Mouse (Mus musculus): Measurements from ENCODE around the gene Olfr635.
"Not testable (repeated sequence)": the region's sequence is repeated elsewhere in the genome, so short reads cannot be mapped to it uniquely, and the experiment has no call there.

Olfr635 gene

DNA sequence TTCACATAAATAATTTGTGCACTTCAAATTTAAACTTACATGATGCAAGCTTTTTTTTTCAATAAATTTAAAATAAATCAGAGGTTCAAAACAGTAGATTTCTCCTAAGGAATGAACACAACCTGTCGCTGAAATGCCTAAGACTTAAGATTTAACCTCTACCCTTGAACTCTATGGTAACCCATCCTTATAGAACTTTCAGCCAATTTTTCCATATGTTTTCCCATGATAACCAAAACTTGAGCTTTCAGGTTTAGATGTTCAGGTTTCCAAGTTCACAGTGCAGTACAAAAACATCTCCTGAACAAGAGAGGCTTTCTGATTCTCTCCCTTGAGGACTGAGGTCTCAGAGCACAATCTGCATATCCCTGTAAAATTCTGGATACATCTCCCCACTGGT is at the start of gene Olfr635:
TSS of gene Olfr635 (plus strand) at position 301 of the 400 bp plus-strand sequence.
- no peak for DNase-seq (ENCODE audit: low spot score)

DNA sequence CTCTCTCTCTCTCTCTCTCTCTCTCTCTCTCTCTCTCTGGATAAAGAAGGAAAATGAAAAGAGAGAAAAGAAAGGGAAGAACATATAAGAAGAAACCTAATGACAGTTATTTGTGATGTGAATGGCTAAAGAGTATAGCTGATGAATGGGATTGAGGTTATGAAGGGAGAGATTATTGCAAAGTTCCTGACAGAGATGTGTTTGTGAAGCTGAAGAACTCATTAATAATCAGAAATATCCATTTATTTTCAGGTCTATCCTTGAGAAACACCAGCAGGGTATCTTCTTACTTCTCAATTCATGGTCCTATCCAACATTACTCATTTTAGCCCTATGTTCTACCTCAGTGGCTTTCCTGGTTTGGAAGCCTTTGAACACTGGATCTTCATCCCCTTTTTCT is 42.4 kb upstream of the Olfr635 start, which contains the start of gene Olfr631:
TSS of gene Olfr631 (plus strand) at position 301 of the 400 bp plus-strand sequence.
- DNase-seq (ENCODE audit: low spot score), result no peak

DNA sequence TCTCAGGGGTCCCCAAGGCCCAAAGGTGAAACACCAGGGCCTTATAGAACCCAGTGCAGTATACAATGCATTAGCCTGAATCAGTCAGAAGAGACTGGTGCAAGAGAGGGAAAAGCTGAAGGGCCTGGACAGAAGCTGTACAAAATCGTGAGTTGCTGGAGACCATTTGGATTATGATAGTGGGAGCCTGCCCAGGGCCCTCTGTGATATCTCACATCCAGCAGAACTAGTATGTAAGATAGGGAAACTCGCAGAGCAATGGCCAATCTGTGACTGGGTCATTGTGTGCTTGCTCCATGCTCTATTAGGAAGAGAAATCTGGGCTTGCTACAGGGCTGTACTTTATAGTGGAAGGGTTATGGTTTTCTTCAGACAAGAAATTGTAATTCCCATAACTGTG is 36.7 kb upstream of the Olfr635 start, which contains the start of gene Olfr632:
TSS of gene Olfr632 (plus strand) at position 84 of the 400 bp plus-strand sequence.
- DNase-seq (ENCODE audit: low spot score), result no peak

DNA sequence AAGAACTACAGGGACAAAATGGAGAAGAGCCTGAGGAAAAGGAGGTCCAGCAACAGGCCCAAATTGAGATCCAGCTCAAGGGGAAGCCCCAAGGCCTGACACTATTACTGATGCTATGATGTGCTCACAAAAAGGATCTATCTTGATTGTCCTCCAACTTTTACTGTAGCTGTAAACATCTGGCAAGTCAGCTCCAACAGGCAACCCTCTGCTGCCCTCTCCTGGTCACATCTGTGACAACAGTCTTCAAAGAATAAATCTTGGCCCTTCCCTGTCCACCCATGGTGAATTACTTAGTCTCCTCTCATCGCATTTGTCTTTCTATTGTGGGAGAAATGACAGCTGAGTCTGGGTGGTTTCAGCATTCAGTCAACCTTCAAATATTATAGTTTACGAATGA is 28.2 kb upstream of the Olfr635 start:
- peak; percentile 50 for DNase-seq (ENCODE audit: low spot score)

DNA sequence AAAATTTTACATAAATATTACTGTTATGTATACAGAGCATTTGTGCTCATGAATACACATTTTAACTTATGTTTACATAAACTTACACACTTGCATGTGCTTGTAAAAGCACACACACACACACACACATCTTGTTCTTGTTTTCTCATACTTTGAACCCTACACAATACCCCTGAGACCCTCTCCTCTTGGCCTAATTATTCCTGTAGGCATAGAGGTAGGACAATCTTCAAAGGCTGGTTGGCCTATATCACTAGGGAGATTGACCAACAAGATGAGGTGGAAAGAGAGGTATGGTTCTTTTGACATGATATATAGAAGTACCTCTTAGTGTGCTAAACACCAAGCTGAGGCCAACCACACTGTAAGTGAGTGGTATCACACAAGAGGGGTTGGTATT is 26.8 kb upstream of the Olfr635 start, which contains the start of gene Olfr633:
TSS of gene Olfr633 (plus strand) at position 301 of the 400 bp plus-strand sequence.
- DNase-seq (ENCODE audit: low spot score), result no peak

DNA sequence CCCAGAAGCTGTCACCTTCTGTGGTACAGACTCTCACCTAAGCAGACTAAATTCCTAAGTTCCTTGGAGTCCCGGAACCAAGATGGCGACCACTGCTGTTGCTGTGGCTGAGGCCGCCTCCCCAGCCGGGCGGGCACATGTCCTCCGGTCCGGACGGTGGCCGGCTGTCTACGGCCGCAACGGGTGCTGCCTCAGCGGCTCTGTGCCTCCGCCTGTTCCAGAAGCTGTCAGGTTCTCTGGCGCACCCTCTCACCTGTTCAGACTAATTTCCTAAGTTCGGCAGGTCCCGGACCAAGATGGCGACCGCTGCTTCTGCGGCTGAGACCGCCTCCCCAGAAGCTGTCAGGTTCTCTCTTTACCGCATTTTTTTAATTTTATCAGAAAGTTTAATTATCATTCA is 4.1 kb upstream of the Olfr635 start:
- not testable (repeated sequence) for DNase-seq (ENCODE audit: low spot score)

DNA sequence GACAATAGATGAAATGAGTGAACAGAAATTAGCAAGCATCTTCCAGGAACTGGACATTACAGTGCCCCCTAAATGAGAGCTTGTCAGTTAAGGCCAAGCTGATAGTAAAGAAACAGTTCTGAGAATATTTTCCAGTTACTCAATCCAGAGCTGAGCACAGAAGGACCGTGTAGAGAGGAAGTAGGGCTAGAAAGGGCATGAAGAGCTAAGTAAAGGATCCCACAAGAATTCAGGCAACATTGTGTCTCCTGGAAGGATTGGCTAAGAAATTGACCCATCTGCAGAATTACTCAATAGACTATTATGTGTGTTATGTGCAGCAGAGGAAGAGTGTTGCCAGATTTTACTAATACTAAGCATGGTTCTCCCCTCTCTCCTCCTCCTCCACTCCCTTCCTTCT is 830 bp downstream of the Olfr635 start:
- no peak for DNase-seq (ENCODE audit: low spot score)

DNA sequence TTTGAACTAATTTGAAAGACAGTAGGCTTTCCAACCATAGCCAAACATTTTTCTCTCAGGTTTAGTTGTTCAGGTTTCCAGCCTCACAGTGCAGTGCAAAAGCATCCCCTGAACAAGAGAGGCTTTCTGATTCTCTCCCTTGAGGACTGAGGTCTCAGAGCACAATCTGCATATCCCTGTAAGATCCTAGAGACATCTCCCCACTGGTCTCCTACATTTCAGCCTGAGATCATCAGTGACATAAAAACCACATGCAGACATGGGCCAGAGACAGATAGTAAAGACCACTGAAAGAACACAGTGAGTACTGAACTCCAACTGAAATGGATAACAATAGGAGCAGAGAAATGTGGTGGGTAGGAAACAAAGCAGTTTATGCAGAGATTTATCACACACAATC is 27.5 kb downstream of the Olfr635 start, which contains the start of gene Olfr638:
TSS of gene Olfr638 (plus strand) at position 301 of the 400 bp plus-strand sequence.
- no peak for DNase-seq (ENCODE audit: low spot score)

DNA sequence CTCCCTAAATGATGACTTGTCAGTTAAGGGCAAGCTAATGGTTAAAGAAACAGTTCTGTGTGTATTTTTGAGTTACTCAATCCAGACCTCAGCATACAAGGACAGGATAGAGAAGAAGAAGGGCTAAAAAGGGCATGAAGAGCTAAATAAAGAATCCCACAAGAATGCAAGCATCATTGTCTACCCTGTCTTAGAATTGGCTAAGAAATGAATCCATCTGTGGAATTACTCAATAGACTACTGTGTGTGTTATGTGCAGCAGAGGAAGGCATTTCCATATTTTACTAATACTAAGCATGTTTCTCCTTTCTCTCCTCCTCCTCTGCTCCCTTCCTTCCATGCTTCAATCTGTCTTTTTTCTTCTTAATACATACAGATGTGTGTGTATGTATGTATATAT is 28.2 kb downstream of the Olfr635 start:
- no peak for DNase-seq (ENCODE audit: low spot score)

DNA sequence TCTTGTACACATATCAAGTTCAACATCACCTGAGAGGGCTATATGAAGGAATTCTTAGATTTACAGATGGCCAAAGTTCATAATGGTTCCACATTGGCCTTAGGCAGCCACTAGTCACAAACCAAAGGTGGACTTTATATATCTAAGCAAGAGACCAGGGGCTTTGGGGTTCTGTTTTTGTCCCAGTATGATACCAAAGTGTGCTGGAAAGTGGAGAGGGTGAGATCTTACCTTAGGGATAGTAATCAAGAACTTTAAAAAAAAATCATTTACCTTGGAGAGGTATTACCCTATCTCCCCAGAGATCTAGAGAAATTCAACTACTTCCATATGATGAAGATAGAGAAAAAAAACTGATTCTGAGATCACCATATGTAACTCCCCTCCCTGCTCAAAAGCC is 46.3 kb downstream of the Olfr635 start, which contains the start of gene Olfr639:
TSS of gene Olfr639 (minus strand) at position 101 of the 400 bp plus-strand sequence.
- DNase-seq (ENCODE audit: low spot score), result no peak

DNA sequence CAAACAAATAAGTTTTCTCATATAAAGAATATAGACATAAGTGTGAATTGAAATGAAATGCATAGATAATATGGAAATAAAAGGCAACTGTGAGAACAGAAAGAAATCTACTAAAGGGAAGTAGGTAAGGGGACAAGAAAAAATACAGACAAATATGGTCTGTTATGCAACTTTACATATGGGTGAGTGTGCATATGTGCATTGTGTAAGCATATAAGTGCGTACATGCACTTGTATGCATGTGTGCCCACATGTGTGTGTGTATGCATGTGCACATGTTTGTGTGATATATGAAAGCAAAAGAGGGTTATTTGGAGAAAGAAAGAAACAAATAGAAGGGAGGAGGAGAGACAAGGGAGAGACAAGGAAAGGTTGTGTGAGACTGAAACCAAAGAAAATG is 48.0 kb downstream of the Olfr635 start:
- no peak for DNase-seq (ENCODE audit: low spot score)

DNA sequence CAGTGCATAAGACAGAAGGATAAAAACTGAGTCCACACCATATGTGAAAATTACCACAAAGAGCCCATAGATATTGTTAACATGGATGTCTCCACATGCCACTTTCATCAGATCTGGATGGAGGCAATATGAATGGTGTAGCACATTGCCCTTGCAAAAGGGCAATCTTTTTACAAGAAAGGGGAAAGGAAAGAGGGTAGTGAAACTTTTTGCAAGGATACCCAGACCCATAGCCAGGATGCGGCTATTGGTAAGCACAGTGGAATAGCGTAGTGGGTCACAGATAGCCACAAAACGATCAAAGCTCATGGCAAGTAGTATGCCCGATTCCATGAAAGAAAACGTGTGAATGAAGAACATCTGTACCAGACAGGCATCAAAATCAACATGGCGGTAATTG is 50.7 kb downstream of the Olfr635 start:
- no peak for DNase-seq (ENCODE audit: low spot score)

DNA sequence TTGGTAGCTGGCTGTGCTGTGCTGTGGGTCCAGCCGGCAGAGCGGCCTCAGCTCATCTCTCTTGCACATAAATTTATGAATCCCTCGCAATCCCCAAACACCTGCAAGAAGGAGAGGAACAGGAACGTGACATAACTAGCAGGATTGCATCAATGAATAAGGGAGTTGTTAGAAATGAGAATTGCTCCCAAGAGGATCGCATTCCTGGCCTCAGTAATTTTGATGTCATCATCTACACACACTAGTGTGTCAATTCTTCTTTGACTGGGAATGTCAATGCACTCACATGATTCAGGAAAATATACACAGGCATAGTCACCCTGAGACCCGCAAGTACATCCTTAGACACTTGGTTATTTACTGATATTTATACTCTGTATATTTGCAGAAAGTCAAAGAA is 54.5 kb downstream of the Olfr635 start, which contains the start of gene Olfr640:
TSS of gene Olfr640 (minus strand) at position 101 of the 400 bp plus-strand sequence.
- DNase-seq (ENCODE audit: low spot score), result no peak

DNA sequence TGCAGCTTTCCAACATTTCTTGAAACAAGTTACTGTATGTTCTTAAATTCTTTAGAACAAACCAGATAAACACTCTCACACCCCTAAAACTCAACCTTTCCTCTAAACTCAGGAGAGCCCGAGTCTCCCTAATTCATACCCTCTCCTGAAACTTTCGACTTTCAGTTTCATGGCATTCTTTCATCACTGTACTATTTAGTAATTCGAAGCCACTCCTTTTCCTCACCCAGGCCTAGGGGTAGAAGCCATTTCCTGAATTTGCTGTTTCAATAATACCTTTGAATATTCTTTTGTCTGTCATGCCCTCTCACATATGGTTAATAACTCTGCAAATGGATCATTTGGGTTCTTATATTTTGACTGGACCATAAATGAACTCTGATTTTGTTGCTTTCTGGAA is 56.0 kb downstream of the Olfr635 start:
- no peak for DNase-seq (ENCODE audit: low spot score)

DNA sequence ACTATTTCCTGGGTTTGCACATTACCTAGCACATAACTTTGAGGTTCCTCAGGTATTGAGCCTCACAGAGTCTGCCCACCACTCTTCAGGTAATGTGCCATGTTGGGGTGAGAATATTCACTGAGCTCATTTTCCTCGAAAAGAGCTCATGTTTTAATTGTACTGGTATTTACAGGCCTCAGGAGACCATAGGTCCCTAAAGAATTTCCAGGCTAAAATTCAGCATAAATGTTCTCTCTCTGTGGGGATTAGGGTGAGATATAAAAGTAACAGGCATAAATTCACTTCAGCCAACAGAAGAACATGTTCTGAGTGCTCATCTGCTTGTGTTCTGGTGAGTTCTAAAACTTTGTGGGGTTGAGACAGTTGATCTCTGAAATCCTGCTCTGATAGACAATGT is 64.2 kb downstream of the Olfr635 start, which contains the start of gene Olfr641:
TSS of gene Olfr641 (plus strand) at position 301 of the 400 bp plus-strand sequence.
- DNase-seq (ENCODE audit: low spot score), result no peak

All from spleen, adult 12 weeks (tissue).